Mouse (Mus musculus) v-Abl transformed pro-B cells (cell line): ENCODE data around the gene Olfr1218.
"Not testable (repeated sequence)": the region's sequence is repeated elsewhere in the genome, so short reads cannot be mapped to it uniquely, and the experiment has no call there.

Experiments used
- in situ Hi-C, 2 experiments: fragments of 400-800 bp; cut with MboI; formaldehyde crosslinking; loops; one replicate each; pipeline ENCODE4 v1.15.1; 2025; ENCODE audit not compliant: unreplicated experiment in 2 of 2

Olfr1218 gene

DNA sequence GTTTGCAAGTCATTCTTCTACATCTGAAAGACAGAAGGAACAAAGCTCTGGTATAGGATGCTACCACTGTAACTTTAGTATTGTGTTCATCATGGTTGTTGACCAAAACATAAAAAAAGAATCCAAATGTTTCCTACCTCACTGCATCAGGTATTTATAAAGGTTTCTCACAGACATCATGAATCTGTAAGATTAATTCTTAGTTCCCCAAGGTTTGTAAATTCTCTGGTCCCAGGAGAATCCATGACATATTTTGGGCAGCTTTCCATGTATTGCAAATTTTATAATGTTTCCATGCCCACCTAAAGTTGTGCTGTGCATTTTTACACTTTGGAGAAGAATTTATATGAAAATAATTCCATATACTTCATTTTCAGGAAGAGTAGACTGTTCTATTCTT lies at the start of gene Olfr1218:
Olfr1218 (minus strand) TSS at position 101 of the 400 bp plus-strand sequence.
- in situ Hi-C loops: no loop called here

DNA sequence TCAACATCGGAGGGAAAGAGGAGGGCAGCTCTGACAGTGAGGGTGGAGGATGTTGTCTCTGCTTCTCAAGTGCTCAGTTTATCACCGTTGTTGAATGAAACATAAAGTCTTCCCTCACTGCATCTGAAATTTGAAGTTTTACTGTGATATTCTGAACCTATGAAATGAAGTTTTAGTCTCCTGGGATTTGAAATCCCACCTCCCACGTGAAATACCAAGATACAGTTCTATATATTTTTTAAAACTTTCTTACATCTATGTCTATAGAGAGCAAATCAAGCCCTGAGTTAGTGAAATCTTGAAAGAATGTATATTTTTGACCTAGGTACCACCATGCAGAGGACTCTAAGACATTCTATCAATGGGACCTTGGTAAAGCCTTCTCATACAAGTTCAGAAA lies 45.7 kb upstream of the Olfr1218 start, which contains the start of gene Olfr1220:
Olfr1220 (minus strand) TSS at position 101 of the 400 bp plus-strand sequence.
- in situ Hi-C loops: no loop called here

DNA sequence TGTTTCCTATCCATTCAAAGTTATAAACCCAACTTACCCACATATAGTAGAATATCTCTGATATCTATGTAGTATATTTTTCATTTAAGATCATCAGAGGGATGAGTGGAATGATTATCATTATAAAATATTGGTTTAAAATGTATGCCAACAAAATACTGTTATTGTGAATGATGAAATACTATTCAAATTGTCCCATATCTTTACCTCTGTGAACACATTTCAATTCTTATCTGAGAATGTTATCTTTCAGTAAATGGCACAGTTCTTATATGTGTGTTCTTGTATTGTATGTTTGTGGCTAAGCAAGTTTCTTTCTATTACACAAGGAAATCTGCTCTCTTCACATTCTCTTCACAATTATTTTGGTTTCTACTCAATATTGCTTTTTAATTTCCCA lies 44.7 kb upstream of the Olfr1218 start:
- in situ Hi-C loops: no loop called here

GRCm38 (mm10) chr2:89093848-89094247 lies 32.9 kb upstream of the Olfr1218 start:
- in situ Hi-C loops: no loop called here

DNA sequence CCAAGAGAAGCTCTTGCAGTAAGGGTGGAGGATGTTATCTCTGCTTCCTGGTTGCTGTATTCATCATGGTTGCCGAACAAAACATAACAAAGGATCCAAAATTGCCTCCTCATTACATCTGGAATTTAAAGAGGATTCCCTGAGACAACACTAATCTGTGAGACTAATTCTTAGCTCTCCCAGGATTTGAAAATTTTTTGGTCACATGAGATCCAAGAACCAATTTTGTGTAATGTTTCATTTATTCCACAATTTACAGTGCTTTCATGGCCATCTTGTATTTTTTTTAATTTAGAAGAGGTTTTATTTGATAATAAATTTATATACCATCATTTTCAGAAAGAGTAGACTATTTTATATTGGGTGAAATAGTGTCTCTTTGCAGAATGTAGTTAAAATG lies 22.4 kb upstream of the Olfr1218 start, which contains the start of gene Olfr1219:
Olfr1219 (minus strand) TSS at position 101 of the 400 bp plus-strand sequence.
- in situ Hi-C loops: no loop called here

GRCm38 (mm10) chr2:89081487-89081886 lies 20.5 kb upstream of the Olfr1218 start:
- in situ Hi-C loops: no loop called here

GRCm38 (mm10) chr2:89031965-89032364 lies 29.0 kb downstream of the Olfr1218 start, which contains the start of gene Olfr1217:
Gene Olfr1217, minus strand, starts transcription at chr2:89032065.
- in situ Hi-C loops: no loop called here

DNA sequence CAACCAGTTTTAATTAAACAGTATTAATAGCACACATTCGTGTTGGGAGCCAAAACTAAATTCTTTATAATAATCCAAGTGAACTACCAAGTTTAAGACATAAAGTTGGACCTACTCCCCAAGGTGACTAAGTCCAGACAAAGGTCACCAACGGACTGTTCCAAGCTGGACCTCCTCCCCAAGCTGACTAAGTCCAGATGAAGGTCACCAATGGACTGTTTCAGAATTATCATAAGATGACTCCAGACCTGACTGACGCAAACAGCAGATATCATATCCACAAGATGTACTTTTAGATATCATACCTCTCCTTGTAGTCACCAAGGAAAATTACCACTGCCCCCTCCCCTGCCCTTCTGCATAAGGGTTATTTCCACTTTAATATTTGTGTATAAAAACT lies 39.6 kb downstream of the Olfr1218 start:
- in situ Hi-C loops: not testable (repeated sequence)

GRCm38 (mm10) chr2:89018240-89018639 lies 42.7 kb downstream of the Olfr1218 start, which contains the start of gene Olfr1216:
Gene Olfr1216, minus strand, starts transcription at chr2:89018340.
- in situ Hi-C loops: no loop called here

GRCm38 (mm10) chr2:89006873-89007272 lies 54.1 kb downstream of the Olfr1218 start, which contains the start of gene Olfr1215:
Gene Olfr1215, minus strand, starts transcription at chr2:89006973.
- in situ Hi-C loops: no loop called here
